ENCODE assay signal across 11 mouse cellular contexts in genomic region chr4:109978858-109979340, GRCm38 (mm10). TPM values are rescaled to one million over a fixed set of nuclear protein-coding genes. Genes with fewer than 3 reads are reported as not detected.
DNase-seq lines count a peak whose midpoint lies in the region; ATAC-seq and TF ChIP-seq lines count a peak whose summit lies in the region.
"Had no signal": no experiment of that assay in that cellular context is flagged by ENCODE, and none has a peak within 500 bp of the region (broad histone marks: within the 10 kb centered on the region; RNA-seq: fewer than 3 reads in every experiment).

No protein-coding gene starts in this region.

- no peak for TF ChIP-seq CTCF in lung, embryonic 14.5 days (IDR thresholded peaks at IDR 0.05; ENCODE audit: low read depth)
- TF ChIP-seq CTCF in lung, postnatal 0 days (IDR thresholded peaks at IDR 0.05): no peak

- peaks cover 98% of the 10 kb centered on the region for H3K27me3 ChIP-seq in heart, embryonic 11.5 days (ENCODE audit: control insufficient read depth, insufficient read depth, low read length)
- peaks cover 99% of the 10 kb centered on the region for H3K27me3 ChIP-seq in lung, embryonic 14.5 days (ENCODE audit: insufficient read depth, low read length)
- H3K27me3 ChIP-seq in lung, postnatal 0 days (replicated peaks; ENCODE audit: insufficient read depth, low read length): peaks cover 96% of the 10 kb centered on the region
- H3K27me3 ChIP-seq in forebrain, embryonic 13.5 days: peaks cover 93% of the 10 kb centered on the region
- H3K27me3 ChIP-seq in midbrain, embryonic 14.5 days (ENCODE audit: control insufficient read depth, insufficient read depth, low read length): peaks cover 95% of the 10 kb centered on the region

- no peak for ATAC-seq in heart, embryonic 11.5 days (replicated peaks; ENCODE audit: insufficient number of reproducible peaks, low FRiP score, low TSS enrichment)
- no peak for ATAC-seq in lung, embryonic 14.5 days (ENCODE audit: insufficient read depth)
- no peak for ATAC-seq in lung, postnatal 0 days
- ATAC-seq in forebrain, embryonic 13.5 days: no peak
- no peak for ATAC-seq in midbrain, embryonic 14.5 days (ENCODE audit: low FRiP score, low TSS enrichment)

- H3K27ac ChIP-seq in heart, embryonic 11.5 days (ENCODE audit: low read depth, low read length): no peak overlapping the region
- H3K27ac ChIP-seq in lung, embryonic 14.5 days (ENCODE audit: low read depth): no peak overlapping the region
- H3K27ac ChIP-seq in lung, postnatal 0 days (ENCODE audit: low read length): no peak overlapping the region
- H3K27ac ChIP-seq in forebrain, embryonic 13.5 days: peak overlapping the region; percentile 92
- no peak overlapping the region for H3K27ac ChIP-seq in midbrain, embryonic 14.5 days (replicated peaks; ENCODE audit: low read depth, low read length)
- H3K27ac ChIP-seq: lung, embryonic 15.5 days had no signal

- H3K9ac ChIP-seq in heart, embryonic 11.5 days (ENCODE audit: low read depth, low read length): no peak overlapping the region
- no peak overlapping the region for H3K9ac ChIP-seq in lung, embryonic 14.5 days
- no peak overlapping the region for H3K9ac ChIP-seq in lung, postnatal 0 days (replicated peaks; ENCODE audit: low read depth)
- peak overlapping the region; percentile 97 for H3K9ac ChIP-seq in forebrain, embryonic 13.5 days
- no peak overlapping the region for H3K9ac ChIP-seq in midbrain, embryonic 14.5 days (replicated peaks; ENCODE audit: low read length)
- H3K9ac ChIP-seq: lung, embryonic 15.5 days had no signal

- WGBS in heart, embryonic 11.5 days (ENCODE audit: insufficient replicate concordance): 3% methylated on average over 9 of the region's 9 CpGs
- WGBS in lung, embryonic 14.5 days: 2% methylated on average over 9 of the region's 9 CpGs
- 4% methylated on average over 9 of the region's 9 CpGs for WGBS in lung, postnatal 0 days
- 2% methylated on average over 9 of the region's 9 CpGs for WGBS in forebrain, embryonic 13.5 days
- WGBS in midbrain, embryonic 14.5 days: 4% methylated on average over 9 of the region's 9 CpGs

- DNase-seq in heart, adult 11 months: peak; percentile 39
- DNase-seq in lung, embryonic 14.5 days: peak; percentile 48
- no peak for DNase-seq in lung, postnatal 0 days (ENCODE audit: low spot score)
- DNase-seq in midbrain, embryonic 14.5 days: peak; percentile 29
- no peak for DNase-seq in thymus, postnatal 14 days
- DNase-seq in adrenal gland, postnatal 25 days: no peak
- DNase-seq: cerebellum, postnatal 14 days; gastrocnemius, postnatal 14 days had no signal

- H3K4me2 ChIP-seq in heart, embryonic 11.5 days: no peak overlapping the region; the same call in 1 of the 2 replicates
- H3K4me2 ChIP-seq in lung, embryonic 14.5 days: no peak overlapping the region
- no peak overlapping the region for H3K4me2 ChIP-seq in lung, postnatal 0 days (replicated peaks; ENCODE audit: low read depth, low read length)
- peak overlapping the region; percentile 79 for H3K4me2 ChIP-seq in forebrain, embryonic 13.5 days
- H3K4me2 ChIP-seq in midbrain, embryonic 14.5 days (ENCODE audit: low read length): peak overlapping the region; percentile 60

- H3K4me1 ChIP-seq in heart, embryonic 11.5 days (ENCODE audit: control insufficient read depth, insufficient read depth, low read length): peaks cover 36% of the 10 kb centered on the region
- no peaks in the 10 kb centered on the region for H3K4me1 ChIP-seq in lung, embryonic 14.5 days (ENCODE audit: insufficient read depth)
- peaks cover 11% of the 10 kb centered on the region for H3K4me1 ChIP-seq in lung, postnatal 0 days (ENCODE audit: insufficient read depth, low read depth, low read length)
- peaks cover 52% of the 10 kb centered on the region for H3K4me1 ChIP-seq in forebrain, embryonic 13.5 days
- peaks cover 21% of the 10 kb centered on the region; the same call in 1 of the 2 replicates for H3K4me1 ChIP-seq in midbrain, embryonic 14.5 days (ENCODE audit: control insufficient read depth, insufficient read depth, low read length)

- H3K4me3 ChIP-seq in heart, embryonic 11.5 days (ENCODE audit: low read depth, low read length): no peak overlapping the region
- peak overlapping the region; percentile 40; the same call in 1 of the 2 replicates for H3K4me3 ChIP-seq in lung, embryonic 14.5 days (ENCODE audit: low read depth, low read length)
- H3K4me3 ChIP-seq in lung, postnatal 0 days (ENCODE audit: low read depth, low read length): no peak overlapping the region
- peak overlapping the region; percentile 70 for H3K4me3 ChIP-seq in forebrain, embryonic 13.5 days
- peak overlapping the region; percentile 35 for H3K4me3 ChIP-seq in midbrain, embryonic 14.5 days (replicated peaks; ENCODE audit: low read depth, low read length)

- H3K9me3 ChIP-seq in heart, embryonic 11.5 days (replicated peaks; ENCODE audit: control insufficient read depth, low read length): no peaks in the 10 kb centered on the region
- no peaks in the 10 kb centered on the region for H3K9me3 ChIP-seq in lung, embryonic 14.5 days (ENCODE audit: low read depth, low read length)
- no peaks in the 10 kb centered on the region; the same call in 1 of the 2 replicates for H3K9me3 ChIP-seq in lung, postnatal 0 days (ENCODE audit: low read length)
- no peaks in the 10 kb centered on the region for H3K9me3 ChIP-seq in forebrain, embryonic 13.5 days (replicated peaks)
- peaks cover 4% of the 10 kb centered on the region; the same call in 1 of the 2 replicates for H3K9me3 ChIP-seq in midbrain, embryonic 14.5 days (ENCODE audit: control insufficient read depth, low read length)
- H3K9me3 ChIP-seq: lung, embryonic 15.5 days had no signal

- TF ChIP-seq EP300 in lung, postnatal 0 days (IDR thresholded peaks at IDR 0.05): no peak

- no peaks in the 10 kb centered on the region for H3K36me3 ChIP-seq in heart, embryonic 11.5 days (ENCODE audit: control insufficient read depth, insufficient read depth, low read length)
- no peaks in the 10 kb centered on the region for H3K36me3 ChIP-seq in lung, embryonic 14.5 days (ENCODE audit: insufficient read depth)
- no peaks in the 10 kb centered on the region for H3K36me3 ChIP-seq in lung, postnatal 0 days (ENCODE audit: insufficient read depth, low read length)
- peaks cover 20% of the 10 kb centered on the region for H3K36me3 ChIP-seq in forebrain, embryonic 13.5 days (ENCODE audit: poor library complexity, severe bottlenecking)
- no peaks in the 10 kb centered on the region for H3K36me3 ChIP-seq in midbrain, embryonic 14.5 days (ENCODE audit: control insufficient read depth, insufficient read depth, low read length)
- H3K36me3 ChIP-seq: lung, embryonic 15.5 days had no signal

RNA-seq across cellular contexts. Expression of gene Dmrta2, which starts 1.0 kb away (rescaled TPM):
- 0.06 TPM in 1 of 2 replicates, not detected in the other for polyA plus RNA-seq in heart, embryonic 11.5 days (2014; fragmentation: Nextera tagmentation; extraction: Ambion mirVana)
- 0.05 TPM in 2 replicates for polyA plus RNA-seq in lung, embryonic 14.5 days (2014; fragmentation: Nextera tagmentation; extraction: Ambion mirVana)
- polyA plus RNA-seq in lung, postnatal 0 days (2015; fragmentation: Nextera tagmentation; extraction: Ambion mirVana): 0.05 TPM in 1 of 2 replicates, not detected in the other
- 6.1 and 7.1 TPM in 2 replicates for polyA plus RNA-seq in forebrain, embryonic 13.5 days (2015; fragmentation: Nextera tagmentation; extraction: Ambion mirVana)
- 1.4 TPM in 2 replicates for polyA plus RNA-seq in midbrain, embryonic 14.5 days (2014; fragmentation: Nextera tagmentation; extraction: Ambion mirVana)
- 0.27 TPM in 1 of 2 replicates, not detected in the other for total RNA-seq in adrenal gland, postnatal 25 days (2021)

Comparison
In these comparisons a context has a peak if more than half of its experiments do, and no peak if none do; other contexts are left out.
1. DNase-seq: peak in heart, adult 11 months (single experiment), lung, embryonic 14.5 days (single experiment) and midbrain, embryonic 14.5 days (single experiment); none in lung, postnatal 0 days (single experiment), thymus, postnatal 14 days (single experiment) and adrenal gland, postnatal 25 days (single experiment).
2. H3K4me3 ChIP-seq: peak in lung, embryonic 14.5 days (single experiment), forebrain, embryonic 13.5 days (single experiment) and midbrain, embryonic 14.5 days (single experiment); none in heart, embryonic 11.5 days (single experiment) and lung, postnatal 0 days (single experiment).
3. H3K4me2 ChIP-seq: peak in forebrain, embryonic 13.5 days (single experiment) and midbrain, embryonic 14.5 days (single experiment); none in heart, embryonic 11.5 days (single experiment), lung, embryonic 14.5 days (single experiment) and lung, postnatal 0 days (single experiment).